Mouse (Mus musculus) hindbrain, embryonic 10.5 days (tissue): Measurements from ENCODE around the gene Plg. TPM values are rescaled to one million over a fixed set of nuclear protein-coding genes. Genes with fewer than 3 reads are reported as not detected.

Experiments
- DNase-seq: peaks from one replicate; pipeline ENCODE4 v3.0.0-alpha.2; 2017; ENCODE audit warnings: low spot score
- H3K27ac ChIP-seq: fragments of 300-500 bp; sonication (generic); 2 replicates; pipeline ENCODE4 v1.5.1; 2016; ENCODE audit warnings: mild to moderate bottlenecking, moderate library complexity
- H3K27me3 ChIP-seq: fragments of 300-500 bp; sonication (generic); 2 replicates; pipeline ENCODE4 v1.6.1; 2016; ENCODE audit warnings: mild to moderate bottlenecking; ENCODE audit not compliant: poor library complexity, insufficient read depth, severe bottlenecking
- H3K36me3 ChIP-seq: fragments of 300-500 bp; sonication (generic); 2 replicates; pipeline ENCODE4 v1.6.1; 2016; ENCODE audit warnings: mild to moderate bottlenecking, moderate library complexity
- H3K4me1 ChIP-seq: fragments of 300-500 bp; sonication (generic); replicated peaks from 2 replicates; pipeline ENCODE4 v1.6.1; 2016; ENCODE audit warnings: mild to moderate bottlenecking
- H3K4me3 ChIP-seq: fragments of 300-500 bp; sonication (generic); 2 replicates; pipeline ENCODE4 v1.5.1; 2016; ENCODE audit warnings: mild to moderate bottlenecking, moderate library complexity
- H3K9me3 ChIP-seq: fragments of 300-500 bp; sonication (generic); 2 replicates; pipeline ENCODE4 v1.6.1; 2016; ENCODE audit warnings: mild to moderate bottlenecking, moderate library complexity
- WGBS: fragments of 180-500 bp; shearing (Covaris S2); methylation state at CpG from one replicate; pipeline ENCODE4 v1.1.7; 2016; 5-methylcytosine and 5-hydroxymethylcytosine counted together
- polyA plus RNA-seq: library from polyadenylated mRNA; unstranded; fragments of >200 nt; fragmentation: Nextera tagmentation; extraction: Ambion mirVana; gene quantifications from 2 replicates; pipeline ENCODE4 v1.2.1, GENCODE M21; 2016

The Plg gene
- polyA plus RNA-seq, 1 experiment from 2014 or later, result not detected

- Histone ChIP-seq H3K36me3 (no peaks in the 10 kb centered on the region), H3K27me3 (no peaks in the 10 kb centered on the region), H3K4me3 (no peak overlapping the region), H3K9me3 (no peaks in the 10 kb centered on the region), H3K27ac (no peak overlapping the region), H3K4me1 (peaks cover 6% of the 10 kb centered on the region)
- no peak for DNase-seq
- WGBS, result 74% methylated on average over 5 of the region's 5 CpGs
These were observed 9.0 kb upstream of the Plg start for GRCm38 (mm10) chr17:12369393-12369792.

- no peak for DNase-seq
- no peaks in the 10 kb centered on the region for H3K27me3 ChIP-seq
- H3K4me3 ChIP-seq, result no peak overlapping the region
- 82% methylated on average over 4 of the region's 4 CpGs for WGBS
- no peak overlapping the region for H3K27ac ChIP-seq
- H3K36me3 ChIP-seq, result no peaks in the 10 kb centered on the region
- no peaks in the 10 kb centered on the region for H3K9me3 ChIP-seq
- H3K4me1 ChIP-seq, result peaks cover 5% of the 10 kb centered on the region
These were observed 8.1 kb upstream of the Plg start for GRCm38 (mm10) chr17:12370289-12370688.

GRCm38 (mm10) chr17:12371310-12371925 is 7.0 kb upstream of the Plg start:
- H3K27me3 ChIP-seq, result no peaks in the 10 kb centered on the region
- H3K27ac ChIP-seq, result no peak overlapping the region
- H3K36me3 ChIP-seq, result no peaks in the 10 kb centered on the region
- peak overlapping the region; percentile 21 for H3K4me3 ChIP-seq
- peaks cover 5% of the 10 kb centered on the region for H3K4me1 ChIP-seq
- WGBS, result 39% methylated on average over 10 of the region's 10 CpGs
- peak; percentile 32 for DNase-seq
- no peaks in the 10 kb centered on the region for H3K9me3 ChIP-seq

- Histone ChIP-seq H3K4me1 (peaks cover 5% of the 10 kb centered on the region), H3K27me3 (no peaks in the 10 kb centered on the region), H3K36me3 (no peaks in the 10 kb centered on the region), H3K4me3 (no peak overlapping the region), H3K27ac (no peak overlapping the region), H3K9me3 (no peaks in the 10 kb centered on the region)
- WGBS, result 26% methylated on average over 4 of the region's 4 CpGs
- DNase-seq, result peak; percentile 59
These were observed 6.4 kb upstream of the Plg start for GRCm38 (mm10) chr17:12372021-12372420.

- peaks cover 5% of the 10 kb centered on the region for H3K4me1 ChIP-seq
- H3K36me3 ChIP-seq, result no peaks in the 10 kb centered on the region
- no peak for DNase-seq
- H3K27ac ChIP-seq, result no peak overlapping the region
- no peaks in the 10 kb centered on the region for H3K9me3 ChIP-seq
- WGBS, result 81% methylated on average over 3 of the region's 3 CpGs
- no peaks in the 10 kb centered on the region for H3K27me3 ChIP-seq
- H3K4me3 ChIP-seq, result no peak overlapping the region
These were observed 4.7 kb upstream of the Plg start for GRCm38 (mm10) chr17:12373601-12374144.

GRCm38 (mm10) chr17:12380287-12380686 is 1.9 kb downstream of the Plg start:
- no peaks in the 10 kb centered on the region for H3K9me3 ChIP-seq
- no peak overlapping the region for H3K27ac ChIP-seq
- H3K36me3 ChIP-seq, result no peaks in the 10 kb centered on the region
- no peaks in the 10 kb centered on the region for H3K27me3 ChIP-seq
- 91% methylated on average over 4 of the region's 4 CpGs for WGBS
- no peak overlapping the region for H3K4me3 ChIP-seq
- peaks cover 9% of the 10 kb centered on the region for H3K4me1 ChIP-seq
- DNase-seq, result no peak

GRCm38 (mm10) chr17:12381579-12381978 is 3.2 kb downstream of the Plg start:
- DNase-seq, result no peak
- no peaks in the 10 kb centered on the region for H3K9me3 ChIP-seq
- peaks cover 9% of the 10 kb centered on the region for H3K4me1 ChIP-seq
- no peaks in the 10 kb centered on the region for H3K27me3 ChIP-seq
- H3K36me3 ChIP-seq, result no peaks in the 10 kb centered on the region
- no peak overlapping the region for H3K4me3 ChIP-seq
- no peak overlapping the region for H3K27ac ChIP-seq
- WGBS, result 90% methylated on average over 2 of the region's 2 CpGs

- peak; percentile 42 for DNase-seq
- Histone ChIP-seq H3K36me3 (no peaks in the 10 kb centered on the region), H3K27me3 (no peaks in the 10 kb centered on the region), H3K4me1 (peaks cover 9% of the 10 kb centered on the region), H3K4me3 (no peak overlapping the region), H3K9me3 (no peaks in the 10 kb centered on the region), H3K27ac (peak overlapping the region; percentile 42; the same call in 1 of the 2 replicates)
- 31% methylated on average over 2 of the region's 2 CpGs for WGBS
These were observed 4.1 kb downstream of the Plg start for GRCm38 (mm10) chr17:12382531-12382930.

- no peak for DNase-seq
- H3K27me3 ChIP-seq, result no peaks in the 10 kb centered on the region
- H3K36me3 ChIP-seq, result no peaks in the 10 kb centered on the region
- WGBS, result 73% methylated on average over 8 of the region's 8 CpGs
- no peak overlapping the region for H3K27ac ChIP-seq
- peaks cover 9% of the 10 kb centered on the region for H3K4me1 ChIP-seq
- no peaks in the 10 kb centered on the region for H3K9me3 ChIP-seq
- no peak overlapping the region for H3K4me3 ChIP-seq
These were observed 6.8 kb downstream of the Plg start for GRCm38 (mm10) chr17:12385049-12385794.

GRCm38 (mm10) chr17:12387781-12388180 is 9.4 kb downstream of the Plg start:
- H3K9me3 ChIP-seq, result no peaks in the 10 kb centered on the region
- no peak overlapping the region for H3K4me3 ChIP-seq
- H3K27me3 ChIP-seq, result no peaks in the 10 kb centered on the region
- no peaks in the 10 kb centered on the region for H3K36me3 ChIP-seq
- 90% methylated on average over 2 of the region's 2 CpGs for WGBS
- DNase-seq, result no peak
- H3K4me1 ChIP-seq, result no peaks in the 10 kb centered on the region
- no peak overlapping the region for H3K27ac ChIP-seq

GRCm38 (mm10) chr17:12388239-12388638 is 9.8 kb downstream of the Plg start:
- WGBS, result 98% methylated on average over 7 of the region's 7 CpGs
- H3K4me1 ChIP-seq, result no peaks in the 10 kb centered on the region
- H3K4me3 ChIP-seq, result no peak overlapping the region
- no peaks in the 10 kb centered on the region for H3K9me3 ChIP-seq
- H3K27me3 ChIP-seq, result no peaks in the 10 kb centered on the region
- DNase-seq, result no peak
- H3K36me3 ChIP-seq, result no peaks in the 10 kb centered on the region
- H3K27ac ChIP-seq, result no peak overlapping the region

GRCm38 (mm10) chr17:12396163-12396677 is 17.8 kb downstream of the Plg start:
- H3K27ac ChIP-seq, result no peak overlapping the region
- no peaks in the 10 kb centered on the region for H3K9me3 ChIP-seq
- WGBS, result 93% methylated on average over 9 of the region's 9 CpGs
- H3K4me1 ChIP-seq, result no peaks in the 10 kb centered on the region
- no peaks in the 10 kb centered on the region for H3K36me3 ChIP-seq
- no peaks in the 10 kb centered on the region for H3K27me3 ChIP-seq
- no peak for DNase-seq
- H3K4me3 ChIP-seq, result no peak overlapping the region

- Histone ChIP-seq H3K9me3 (no peaks in the 10 kb centered on the region), H3K4me1 (no peaks in the 10 kb centered on the region), H3K27ac (no peak overlapping the region), H3K4me3 (no peak overlapping the region), H3K36me3 (no peaks in the 10 kb centered on the region), H3K27me3 (no peaks in the 10 kb centered on the region)
- 76% methylated on average over 7 of the region's 7 CpGs for WGBS
- DNase-seq, result no peak
These were observed 25.0 kb downstream of the Plg start for GRCm38 (mm10) chr17:12403420-12403819.
